Mouse (Mus musculus) layer of hippocampus, adult 2 months (tissue): ENCODE results near the gene Zfp950. TPM values are rescaled to one million over a fixed set of nuclear protein-coding genes. Genes with fewer than 3 reads are reported as not detected.

ENCODE experiments used
- DNase-seq, 2 experiments: peaks; one replicate each; pipeline ENCODE4 v3.0.0; 2022; ENCODE audit warnings: low spot score in 2 of 2
- H3K27ac ChIP-seq: fragments of 200-600 bp; 2 replicates; pipeline ENCODE4 v1.8.1; 2022
- H3K4me3 ChIP-seq: fragments of 200-600 bp; 2 replicates; pipeline ENCODE4 v1.8.1; 2022; ENCODE audit warnings: mild to moderate bottlenecking
- CTCF ChIP-seq: fragments of 200-600 bp; conservative IDR thresholded peaks from 2 replicates; pipeline ENCODE4 v1.8.1; 2022; ENCODE audit warnings: antibody characterized with exemption, mild to moderate bottlenecking, moderate library complexity
- total RNA-seq, 2 experiments: library from RNA; stranded (reverse); gene quantifications; 2 replicates each; pipeline ENCODE4 v1.2.3; 2021

Zfp950 gene
- total RNA-seq, 2 experiments from 2014 or later = 42.2 to 51.8 TPM

DNA sequence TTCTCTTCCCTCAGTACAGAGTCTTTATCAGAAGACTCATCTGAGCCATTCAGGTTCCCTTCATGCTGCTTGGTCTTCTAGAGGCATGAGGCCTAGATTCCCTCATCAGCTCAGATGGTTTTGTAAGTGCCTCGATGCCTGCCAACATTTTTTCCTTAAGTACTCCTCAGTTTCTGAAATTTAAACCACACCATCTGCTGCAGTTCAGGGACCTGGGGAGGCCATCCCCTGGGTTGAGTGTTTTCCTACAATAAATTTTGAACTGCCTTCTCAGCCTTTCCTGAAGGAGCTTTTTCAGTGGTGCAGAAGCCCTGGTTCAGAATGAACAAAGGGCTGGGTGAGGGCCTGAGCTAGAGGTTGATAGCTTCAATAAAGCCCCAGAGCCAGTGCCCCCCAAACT is 91.2 kb downstream of the Zfp950 start:
- Histone ChIP-seq H3K27ac (no peak overlapping the region), H3K4me3 (no peak overlapping the region)
- no peak for DNase-seq
- no peak for TF ChIP-seq CTCF

DNA sequence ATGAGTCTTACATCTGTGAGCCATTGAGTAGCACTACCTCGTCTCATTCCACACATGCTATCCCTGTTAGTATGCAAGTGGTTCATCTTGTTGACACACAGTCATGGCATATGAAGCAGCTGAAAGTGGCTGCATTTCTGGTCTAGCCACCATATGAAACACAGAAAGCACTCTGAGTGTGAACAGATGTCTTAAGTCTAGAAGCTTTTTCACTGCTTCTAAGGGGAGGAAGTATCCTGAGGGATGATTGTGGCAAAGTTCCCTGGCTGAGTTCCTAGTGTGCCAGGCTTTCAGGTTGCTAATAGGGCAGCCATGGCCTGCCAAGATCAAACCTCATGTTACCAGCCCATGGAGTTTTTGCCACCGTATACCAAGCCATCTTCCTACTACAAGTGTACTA is 92.0 kb downstream of the Zfp950 start:
- Histone ChIP-seq H3K27ac (no peak overlapping the region), H3K4me3 (no peak overlapping the region)
- DNase-seq = no peak
- no peak for TF ChIP-seq CTCF

DNA sequence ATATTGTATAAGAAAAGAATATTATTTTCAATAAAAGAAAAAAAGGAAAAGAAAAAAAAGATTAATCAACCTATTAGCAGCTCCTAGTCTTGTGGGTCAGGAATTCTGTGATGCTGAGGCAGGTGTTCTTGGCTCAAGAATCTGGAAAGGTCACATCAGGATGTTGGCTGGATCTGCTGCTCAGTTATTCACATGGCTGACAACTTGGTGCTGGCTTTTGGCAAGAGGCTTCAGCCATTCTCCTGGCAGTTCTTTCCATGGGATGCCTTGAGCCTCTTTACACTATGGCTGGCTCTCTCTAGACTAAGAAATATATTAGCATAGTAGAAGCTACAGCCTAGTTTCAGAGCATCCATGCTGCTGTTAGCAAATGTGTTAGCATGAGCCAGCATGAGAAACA is 101.5 kb downstream of the Zfp950 start:
- no peak for DNase-seq
- no peak overlapping the region for H3K27ac ChIP-seq
- H3K4me3 ChIP-seq = no peak overlapping the region
- no peak for TF ChIP-seq CTCF

DNA sequence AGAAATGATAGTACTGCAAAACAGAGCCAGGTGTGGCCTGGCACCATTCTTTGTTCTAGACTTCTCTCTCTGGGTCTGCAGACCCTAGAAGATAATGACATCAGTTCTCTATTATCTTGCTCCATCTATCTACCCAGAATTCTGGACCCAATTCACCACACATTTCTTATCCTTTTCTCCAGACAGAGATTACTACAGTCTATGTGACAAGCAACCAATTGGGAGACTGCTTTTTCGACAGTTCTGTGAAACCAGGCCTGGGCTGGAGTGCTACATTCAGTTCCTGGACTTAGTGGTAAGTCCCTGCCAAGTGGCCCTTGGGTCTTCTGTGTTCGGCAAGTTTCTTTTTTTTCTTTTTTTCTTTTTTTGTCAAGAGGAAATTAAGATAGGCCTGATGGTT is 109.1 kb downstream of the Zfp950 start:
- Histone ChIP-seq H3K4me3 (no peak overlapping the region), H3K27ac (no peak overlapping the region)
- DNase-seq = no peak
- no peak for TF ChIP-seq CTCF

DNA sequence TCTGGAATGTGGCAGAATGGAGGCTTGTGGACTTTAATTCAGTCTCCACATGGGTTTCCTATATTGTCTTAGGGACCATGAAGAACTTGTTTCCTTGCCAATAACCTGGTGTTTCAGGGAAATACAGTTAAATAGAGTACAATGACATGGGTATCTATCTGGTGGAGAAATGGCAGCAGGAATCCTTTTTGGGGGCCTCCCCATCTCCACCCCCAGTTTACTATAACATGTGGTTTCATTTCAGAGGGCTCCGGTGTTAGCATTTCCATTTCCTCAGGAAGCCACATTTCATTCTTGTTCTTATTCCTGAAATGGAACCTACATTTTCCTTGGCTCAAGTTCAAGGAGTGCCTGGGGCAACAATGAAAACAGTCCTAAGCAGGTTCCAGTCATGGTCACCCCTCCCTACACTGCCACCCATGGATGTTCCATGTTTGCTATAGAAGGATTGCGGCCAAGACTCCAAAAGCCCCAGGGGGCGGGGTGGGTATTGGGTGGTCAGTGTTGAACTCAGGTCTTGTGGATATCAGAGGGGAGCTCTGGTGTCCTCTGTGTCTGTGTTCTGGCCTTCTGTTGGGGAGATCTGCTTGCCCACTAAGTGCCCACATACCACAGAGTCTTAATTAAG is 118.6 kb downstream of the Zfp950 start:
- DNase-seq = no peak
- no peak overlapping the region for H3K4me3 ChIP-seq
- TF ChIP-seq CTCF = no peak
- no peak overlapping the region for H3K27ac ChIP-seq

DNA sequence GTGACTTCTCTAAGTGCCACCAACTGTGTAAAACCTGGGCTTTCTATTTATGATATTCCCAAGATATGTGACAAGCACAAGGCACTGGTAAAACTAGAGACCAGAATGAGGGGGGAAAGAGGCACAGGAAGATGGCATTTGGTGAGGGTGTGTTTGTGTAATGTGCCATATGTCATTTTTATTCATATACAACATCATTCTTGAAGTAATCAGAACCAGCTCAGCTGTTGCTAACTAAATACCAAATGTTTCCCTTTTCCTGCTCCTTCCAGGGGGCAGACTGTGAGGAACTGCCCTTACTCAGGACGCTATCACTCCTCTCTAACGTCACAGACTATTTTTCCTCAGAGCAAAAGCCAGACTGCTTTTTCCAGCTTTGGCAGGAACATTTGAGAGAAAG is 119.1 kb downstream of the Zfp950 start:
- no peak for TF ChIP-seq CTCF
- Histone ChIP-seq H3K4me3 (no peak overlapping the region), H3K27ac (no peak overlapping the region)
- DNase-seq = peak; percentile 18 to 68

DNA sequence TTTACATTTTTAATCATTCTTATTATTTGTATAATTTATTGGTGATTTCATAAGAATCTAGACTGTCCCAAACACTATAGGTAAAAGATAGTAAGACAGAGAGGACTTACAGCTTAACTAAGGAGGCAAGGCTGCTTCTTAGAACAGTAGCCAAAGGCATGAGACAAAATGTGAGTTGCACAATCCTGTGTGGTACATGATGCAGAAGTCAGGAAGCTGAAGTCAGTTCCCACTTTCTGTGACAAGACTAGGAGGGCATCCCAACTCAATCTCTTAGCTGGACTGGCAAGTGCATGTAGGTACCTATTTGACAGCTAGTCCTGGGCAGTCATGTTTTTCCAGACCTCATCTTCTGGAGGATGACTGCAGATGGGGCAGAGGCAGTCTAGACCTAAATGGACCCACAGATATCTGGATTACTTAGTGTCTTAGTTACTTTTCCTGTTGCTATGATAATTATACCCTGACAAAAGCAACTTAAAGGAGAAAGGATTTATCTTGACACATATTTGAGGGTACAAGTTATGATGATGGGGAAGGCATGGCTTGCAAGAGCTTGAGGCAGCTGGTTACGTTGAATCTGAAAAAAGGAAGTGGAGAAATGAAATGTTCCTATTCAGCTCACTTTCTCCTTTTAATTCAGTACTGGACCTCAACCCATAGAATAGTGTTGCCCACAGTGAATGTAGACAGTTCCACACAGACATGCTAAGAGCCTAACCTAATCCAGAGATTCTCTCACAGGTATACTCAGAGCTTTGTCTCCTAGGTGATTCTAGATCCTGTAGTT is 123.0 kb downstream of the Zfp950 start:
- TF ChIP-seq CTCF = no peak
- no peak overlapping the region for H3K27ac ChIP-seq
- DNase-seq = no peak
- no peak overlapping the region for H3K4me3 ChIP-seq

DNA sequence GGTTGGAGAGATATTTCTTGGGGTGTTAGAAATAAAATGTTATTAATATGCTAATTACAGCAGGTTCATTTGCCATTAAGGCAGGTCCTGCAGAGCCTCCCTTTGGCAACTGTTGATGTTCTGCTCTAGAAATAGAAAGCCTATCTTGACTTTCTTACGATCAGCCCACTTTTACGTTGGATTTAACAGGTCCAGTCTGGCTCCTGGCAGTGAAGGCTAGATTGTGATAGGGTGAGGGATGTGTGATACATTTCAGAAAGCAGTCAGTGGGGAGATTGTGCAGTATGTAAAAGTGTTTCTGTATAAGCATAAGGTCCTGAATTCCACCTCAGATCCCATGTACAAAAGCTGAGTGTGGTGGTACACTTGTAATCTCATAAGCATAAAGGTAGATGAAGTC is 131.4 kb downstream of the Zfp950 start:
- TF ChIP-seq CTCF = no peak

More for the DNA sequence above, 131.4 kb downstream of the Zfp950 start:
- DNase-seq = no peak
- no peak overlapping the region for H3K27ac ChIP-seq
- H3K4me3 ChIP-seq = no peak overlapping the region

Other genes with a start within 250 kb of the Zfp950 start
- under 1 TPM in 1 of 2 experiments, not detected in 1; 0.38 TPM for gene Gm7102, start 35.5 kb upstream of the Zfp950 start, total RNA-seq
- gene Gm6020, start 43.0 kb upstream of the Zfp950 start, total RNA-seq = not detected
- 10 to 100 TPM; 36.4 to 42.3 TPM for gene Csf2ra, start 87.6 kb upstream of the Zfp950 start, total RNA-seq
- not detected for gene Gm21060, start 156.2 kb upstream of the Zfp950 start, total RNA-seq